Mouse (Mus musculus) bone marrow macrophage, adult 2 months (primary cell): ENCODE results near the gene Sv2b.

Experiments used
- CTCF ChIP-seq: IDR thresholded peaks from 2 replicates; pipeline ENCODE4 v1.5.1; 2012; ENCODE audit warnings: low read depth, mild to moderate bottlenecking, low read length, moderate library complexity
- POLR2A ChIP-seq: IDR thresholded peaks from 2 replicates; pipeline ENCODE4 v1.6.1; 2012; ENCODE audit warnings: mild to moderate bottlenecking, low read depth, low read length, borderline replicate concordance

- TF ChIP-seq CTCF, result no peak
- TF ChIP-seq POLR2A, result no peak
These were observed 43.8 kb downstream of the Sv2b start for GRCm38 (mm10) chr7:75265241-75265640.
